Mouse (Mus musculus) midbrain, embryonic 10.5 days (tissue): ENCODE results near the gene Gadd45b. TPM values are rescaled to one million over a fixed set of nuclear protein-coding genes. Genes with fewer than 3 reads are reported as not detected.

ENCODE experiments used
- DNase-seq: peaks from one replicate; pipeline ENCODE4 v3.0.0-alpha.2; 2017; ENCODE audit warnings: low spot score
- H3K27ac ChIP-seq: fragments of 300-500 bp; sonication (generic); replicated peaks from 2 replicates; pipeline ENCODE4 v1.5.1; 2016; ENCODE audit warnings: mild to moderate bottlenecking
- H3K27me3 ChIP-seq: fragments of 300-500 bp; sonication (generic); 2 replicates; pipeline ENCODE4 v1.6.1; 2016; ENCODE audit warnings: low read depth, mild to moderate bottlenecking; ENCODE audit not compliant: poor library complexity, severe bottlenecking
- H3K36me3 ChIP-seq: fragments of 300-500 bp; sonication (generic); 2 replicates; pipeline ENCODE4 v1.6.1; 2016; ENCODE audit warnings: mild to moderate bottlenecking, moderate library complexity
- H3K4me1 ChIP-seq: fragments of 300-500 bp; sonication (generic); 2 replicates; pipeline ENCODE4 v1.6.1; 2016
- H3K4me3 ChIP-seq: fragments of 300-500 bp; sonication (generic); 2 replicates; pipeline ENCODE4 v1.5.1; 2016; ENCODE audit warnings: mild to moderate bottlenecking, moderate library complexity
- H3K9me3 ChIP-seq: fragments of 300-500 bp; sonication (generic); replicated peaks from 2 replicates; pipeline ENCODE4 v1.6.1; 2016; ENCODE audit warnings: mild to moderate bottlenecking
- WGBS: fragments of 180-500 bp; shearing (Covaris S2); methylation state at CpG from one replicate; pipeline ENCODE4 v1.1.7; 2016; 5-methylcytosine and 5-hydroxymethylcytosine counted together
- polyA plus RNA-seq: library from polyadenylated mRNA; unstranded; fragments of >200 nt; fragmentation: Nextera tagmentation; extraction: Ambion mirVana; gene quantifications from 2 replicates; pipeline ENCODE4 v1.2.1, GENCODE M21; 2016

Gene Gadd45b
- polyA plus RNA-seq, 1 experiment from 2014 or later, result 6.1 TPM

DNA sequence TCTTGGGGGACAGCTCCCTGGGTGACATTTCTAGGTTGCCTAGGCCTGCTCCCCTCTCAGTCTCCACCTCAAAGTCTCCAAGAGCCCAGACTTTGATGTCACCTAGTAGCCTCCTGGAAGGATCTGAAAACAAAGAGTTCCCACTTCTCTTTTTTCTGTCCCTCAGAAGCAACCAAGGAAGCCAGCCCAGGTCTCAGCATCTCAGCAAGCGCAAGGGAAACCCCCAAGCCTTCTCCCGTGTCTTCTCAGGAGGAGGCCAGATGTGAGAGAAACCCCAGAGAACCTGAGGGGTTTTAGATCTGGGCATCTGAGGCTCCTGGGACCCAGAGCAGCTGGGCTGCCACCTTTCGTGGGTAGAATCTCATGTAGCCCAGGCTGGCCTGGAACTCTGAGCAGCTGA is 39.4 kb downstream of the Gadd45b start:
- H3K4me1 ChIP-seq, result peaks cover 4% of the 10 kb centered on the region; the same call in 1 of the 2 replicates
- H3K9me3 ChIP-seq, result peaks cover 5% of the 10 kb centered on the region; the same call in 1 of the 2 replicates
- WGBS, result 79% methylated on average over 3 of the region's 3 CpGs
- DNase-seq, result no peak
- no peaks in the 10 kb centered on the region for H3K27me3 ChIP-seq
- no peak overlapping the region for H3K27ac ChIP-seq
- no peaks in the 10 kb centered on the region for H3K36me3 ChIP-seq
- H3K4me3 ChIP-seq, result no peak overlapping the region

DNA sequence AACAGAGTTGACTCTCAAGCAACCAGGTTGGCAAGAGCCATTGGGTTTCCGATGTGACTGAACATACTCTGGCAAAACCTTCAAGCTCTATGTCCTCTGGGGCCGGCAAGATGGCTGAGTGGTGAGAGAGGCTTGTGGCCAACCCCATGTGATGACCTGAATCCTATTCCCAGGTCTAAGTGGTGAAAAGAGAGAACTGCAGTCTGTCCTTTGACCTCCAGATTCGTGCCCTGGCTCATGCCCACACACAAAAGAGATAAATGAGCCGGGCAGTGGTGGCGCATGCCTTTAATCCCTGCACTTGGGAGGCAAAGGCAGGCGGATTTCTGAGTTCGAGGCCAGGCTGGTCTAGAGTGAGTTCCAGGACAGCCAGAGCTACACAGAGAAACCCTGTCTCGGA is 40.3 kb downstream of the Gadd45b start:
- DNase-seq, result no peak
- no peak overlapping the region for H3K27ac ChIP-seq
- H3K4me1 ChIP-seq, result no peaks in the 10 kb centered on the region
- H3K36me3 ChIP-seq, result no peaks in the 10 kb centered on the region
- H3K27me3 ChIP-seq, result no peaks in the 10 kb centered on the region
- no peak overlapping the region for H3K4me3 ChIP-seq
- peaks cover 5% of the 10 kb centered on the region; the same call in 1 of the 2 replicates for H3K9me3 ChIP-seq
- WGBS, result 85% methylated on average over 8 of the region's 8 CpGs

GRCm38 (mm10) chr10:80971533-80971932 is 41.7 kb downstream of the Gadd45b start:
- H3K9me3 ChIP-seq, result peaks cover 5% of the 10 kb centered on the region; the same call in 1 of the 2 replicates
- WGBS, result 82% methylated on average over 15 of the region's 15 CpGs
- DNase-seq, result no peak
- H3K4me1 ChIP-seq, result no peaks in the 10 kb centered on the region
- H3K27me3 ChIP-seq, result no peaks in the 10 kb centered on the region
- no peak overlapping the region for H3K27ac ChIP-seq
- no peak overlapping the region for H3K4me3 ChIP-seq
- no peaks in the 10 kb centered on the region for H3K36me3 ChIP-seq

DNA sequence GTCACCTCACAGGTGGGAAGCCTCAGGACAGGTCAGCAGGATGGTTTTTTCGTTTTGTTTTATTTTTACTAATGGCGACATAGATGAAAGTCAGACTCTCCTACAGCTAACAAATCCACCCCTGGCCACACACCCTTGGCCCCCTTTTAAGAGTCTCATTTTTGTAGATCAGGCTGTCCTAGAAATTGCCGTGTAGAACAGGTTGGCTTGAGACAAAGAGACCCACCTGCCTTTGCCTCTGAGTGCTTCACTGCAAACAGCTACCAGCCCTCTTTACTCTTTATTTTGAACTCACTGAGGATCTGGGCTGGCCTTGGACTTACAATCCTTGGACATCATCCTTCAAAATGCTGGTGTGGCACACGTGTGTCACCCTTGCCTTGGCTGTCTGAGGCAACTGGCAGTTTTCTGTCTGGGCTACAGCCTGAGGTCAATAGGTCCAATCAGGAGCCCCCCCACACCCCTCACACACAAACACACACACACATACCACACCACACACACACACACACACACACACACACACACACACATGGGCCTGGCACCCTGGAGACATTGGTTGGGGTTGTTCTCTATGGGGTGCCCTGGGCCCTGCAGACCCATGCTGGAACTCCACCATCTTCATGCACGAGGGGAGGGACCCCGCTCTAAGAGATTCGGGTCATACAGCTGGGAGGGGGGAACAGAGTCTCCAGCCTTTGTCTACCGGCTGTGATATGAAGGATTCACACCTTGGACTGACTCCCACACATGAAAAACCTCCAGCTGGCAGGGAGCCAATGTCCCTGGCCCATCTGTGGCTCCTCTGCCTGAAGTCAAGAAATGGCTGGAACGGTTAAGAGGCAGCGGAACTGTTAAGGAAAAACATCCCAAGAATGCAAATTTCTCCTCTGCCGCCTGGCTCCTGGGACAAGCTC is 42.5 kb downstream of the Gadd45b start:
- peaks cover 5% of the 10 kb centered on the region; the same call in 1 of the 2 replicates for H3K9me3 ChIP-seq
- H3K27ac ChIP-seq, result 0 out of 2 replicates have a peak overlapping the region, but pooled peaks have one; percentile 17
- WGBS, result 71% methylated on average over 11 of the region's 11 CpGs
- no peak for DNase-seq
- no peaks in the 10 kb centered on the region for H3K27me3 ChIP-seq
- no peaks in the 10 kb centered on the region for H3K4me1 ChIP-seq
- no peak overlapping the region for H3K4me3 ChIP-seq
- no peaks in the 10 kb centered on the region for H3K36me3 ChIP-seq

DNA sequence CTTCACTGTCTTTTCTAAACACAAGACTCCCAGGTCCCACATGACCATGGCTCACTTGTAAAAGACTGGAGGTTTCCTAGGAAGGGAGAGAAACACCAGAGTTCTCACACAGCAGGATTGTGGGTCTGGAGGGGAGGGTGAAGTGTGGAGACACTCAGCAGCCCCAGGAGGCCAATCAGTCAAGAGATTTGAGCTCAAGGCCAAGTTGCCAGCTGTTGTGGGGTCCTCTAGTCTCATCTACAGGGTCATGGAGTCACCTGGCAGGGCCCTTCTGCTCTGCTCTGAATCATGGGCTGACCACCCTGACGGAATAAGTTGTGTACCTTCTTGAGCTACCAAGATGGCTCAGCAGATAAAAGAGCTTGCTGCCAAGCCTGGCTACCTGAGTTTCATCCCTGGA is 43.8 kb downstream of the Gadd45b start:
- H3K9me3 ChIP-seq, result peaks cover 5% of the 10 kb centered on the region; the same call in 1 of the 2 replicates
- H3K4me1 ChIP-seq, result no peaks in the 10 kb centered on the region
- H3K36me3 ChIP-seq, result no peaks in the 10 kb centered on the region
- 95% methylated on average over 1 of the region's 1 CpGs for WGBS
- no peak for DNase-seq
- H3K27ac ChIP-seq, result no peak overlapping the region
- no peak overlapping the region for H3K4me3 ChIP-seq
- H3K27me3 ChIP-seq, result no peaks in the 10 kb centered on the region

- Histone ChIP-seq H3K36me3 (no peaks in the 10 kb centered on the region), H3K4me3 (no peak overlapping the region), H3K27me3 (no peaks in the 10 kb centered on the region), H3K9me3 (peaks cover 5% of the 10 kb centered on the region; the same call in 1 of the 2 replicates), H3K4me1 (no peaks in the 10 kb centered on the region), H3K27ac (no peak overlapping the region)
- 91% methylated on average over 11 of the region's 11 CpGs for WGBS
- no peak for DNase-seq
Measured at GRCm38 (mm10) chr10:80975478-80975877, 45.6 kb downstream of the Gadd45b start.

DNA sequence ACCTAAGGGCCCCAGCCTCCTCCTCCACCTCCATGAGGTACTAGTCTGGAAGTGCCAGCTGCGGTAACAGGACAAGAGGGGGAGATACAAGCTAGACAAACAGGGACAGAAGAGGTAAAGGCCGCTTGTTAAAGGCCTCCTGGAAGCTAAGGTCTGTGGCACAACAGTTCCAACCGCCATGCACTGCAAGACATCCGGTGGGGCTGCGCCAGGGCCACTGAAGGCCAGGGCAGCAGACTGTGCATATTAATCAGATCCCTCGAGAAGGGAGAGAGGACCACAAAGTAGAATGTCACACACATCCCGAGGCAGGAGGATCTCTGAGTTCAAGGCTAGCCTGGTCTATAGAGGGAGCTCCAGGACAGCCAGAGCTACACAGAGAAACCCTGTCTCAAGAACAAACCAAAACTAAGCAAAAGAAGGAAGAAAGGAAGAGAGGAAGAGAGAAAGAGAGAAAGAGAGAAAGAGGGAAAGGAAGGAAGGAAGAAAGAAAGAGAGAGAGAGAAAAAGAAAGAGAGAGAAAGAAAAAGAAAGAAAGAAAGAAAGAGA is 51.8 kb downstream of the Gadd45b start:
- Histone ChIP-seq H3K4me3 (no peak overlapping the region), H3K36me3 (no peaks in the 10 kb centered on the region), H3K4me1 (peaks cover 8% of the 10 kb centered on the region), H3K27me3 (peaks cover 41% of the 10 kb centered on the region), H3K27ac (no peak overlapping the region), H3K9me3 (no peaks in the 10 kb centered on the region)
- WGBS, result 63% methylated on average over 7 of the region's 7 CpGs
- no peak for DNase-seq

Other genes with a start within 250 kb of the Gadd45b start
- 69.9 and 73.9 TPM in 2 replicates for gene Mob3a, start 228.1 kb upstream of the Gadd45b start, polyA plus RNA-seq
- 8.9 and 15.7 TPM in 2 replicates for gene Izumo4, start 227.9 kb upstream of the Gadd45b start, polyA plus RNA-seq
- 57.1 and 62.5 TPM in 2 replicates for gene Ap3d1, start 187.8 kb upstream of the Gadd45b start, polyA plus RNA-seq
- gene Dot1l, start 174.9 kb upstream of the Gadd45b start, polyA plus RNA-seq, result 19.1 and 19.8 TPM in 2 replicates
- 108 and 112 TPM in 2 replicates for gene Sf3a2, start 131.9 kb upstream of the Gadd45b start, polyA plus RNA-seq
- 184 and 191 TPM in 2 replicates for gene Plekhj1, start 131.4 kb upstream of the Gadd45b start, polyA plus RNA-seq
- gene Amh, start 124.8 kb upstream of the Gadd45b start, polyA plus RNA-seq, result 0.07 TPM in 1 of 2 replicates, not detected in the other
- gene Jsrp1, start 116.6 kb upstream of the Gadd45b start, polyA plus RNA-seq, result 0.44 and 0.71 TPM in 2 replicates
- 2,246 and 2,347 TPM in 2 replicates for gene Oaz1, start 103.4 kb upstream of the Gadd45b start, polyA plus RNA-seq
- gene Lingo3, start 86.0 kb upstream of the Gadd45b start, polyA plus RNA-seq, result 1.1 and 1.4 TPM in 2 replicates
- 322 and 326 TPM in 2 replicates for gene Lsm7, start 74.9 kb upstream of the Gadd45b start, polyA plus RNA-seq
- gene Sppl2b, start 74.8 kb upstream of the Gadd45b start, polyA plus RNA-seq, result 42.8 and 45.6 TPM in 2 replicates
- gene Tmprss9, start 58.2 kb upstream of the Gadd45b start, polyA plus RNA-seq, result 0.02 and 0.09 TPM in 2 replicates
- 335 and 382 TPM in 2 replicates for gene Timm13, start 29.1 kb upstream of the Gadd45b start, polyA plus RNA-seq
- gene Lmnb2, start 11.8 kb upstream of the Gadd45b start, polyA plus RNA-seq, result 77.9 and 84.7 TPM in 2 replicates
- 6.0 and 8.4 TPM in 2 replicates for gene Gng7, start 84.9 kb downstream of the Gadd45b start, polyA plus RNA-seq
- 3.0 and 6.4 TPM in 2 replicates for gene Diras1, start 95.6 kb downstream of the Gadd45b start, polyA plus RNA-seq
- 17.4 and 26.6 TPM in 2 replicates for gene Slc39a3, start 107.4 kb downstream of the Gadd45b start, polyA plus RNA-seq
- 289 and 314 TPM in 2 replicates for gene Sgta, start 130.1 kb downstream of the Gadd45b start, polyA plus RNA-seq
- 87.1 and 107 TPM in 2 replicates for gene Thop1, start 140.0 kb downstream of the Gadd45b start, polyA plus RNA-seq
- 0.35 and 0.60 TPM in 2 replicates for gene Creb3l3, start 168.8 kb downstream of the Gadd45b start, polyA plus RNA-seq
- gene Map2k2, start 175.8 kb downstream of the Gadd45b start, polyA plus RNA-seq, result 215 TPM in 2 replicates
- gene Zbtb7a, start 205.1 kb downstream of the Gadd45b start, polyA plus RNA-seq, result 7.8 and 9.8 TPM in 2 replicates
- gene Pias4, start 237.8 kb downstream of the Gadd45b start, polyA plus RNA-seq, result 61.4 and 68.5 TPM in 2 replicates
- 528 and 571 TPM in 2 replicates for gene Eef2, start 246.6 kb downstream of the Gadd45b start, polyA plus RNA-seq